Mouse (Mus musculus): ENCODE results near the gene Wnt7b. TPM values are rescaled to one million over a fixed set of nuclear protein-coding genes. Genes with fewer than 3 reads are reported as not detected.

Wnt7b gene
- total RNA-seq, 2 experiments from 2014 or later, result 0.48 to 0.50 TPM

DNA sequence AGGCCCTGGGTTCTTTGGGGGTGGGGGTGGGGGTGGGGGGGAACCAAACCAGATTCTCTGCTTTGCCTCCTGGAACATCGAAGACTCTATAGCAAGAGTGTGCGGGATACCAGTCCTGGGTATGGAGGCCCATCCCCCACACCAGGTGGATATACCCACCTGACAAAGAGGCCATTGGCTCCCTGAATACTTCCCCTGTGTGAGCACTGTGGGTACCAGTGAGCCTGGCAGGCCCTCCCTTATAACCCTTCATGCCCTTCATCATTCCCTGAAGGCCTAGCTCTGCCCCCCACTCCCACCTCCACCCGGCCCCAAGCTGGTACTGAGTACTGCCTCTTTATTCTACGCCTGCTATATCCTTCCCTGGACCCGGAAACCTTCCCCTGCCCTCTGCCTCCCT is 19.7 kb upstream of the Wnt7b start:
- DNase-seq (ENCODE audit: low spot score in 2 of 2), result no peak

DNA sequence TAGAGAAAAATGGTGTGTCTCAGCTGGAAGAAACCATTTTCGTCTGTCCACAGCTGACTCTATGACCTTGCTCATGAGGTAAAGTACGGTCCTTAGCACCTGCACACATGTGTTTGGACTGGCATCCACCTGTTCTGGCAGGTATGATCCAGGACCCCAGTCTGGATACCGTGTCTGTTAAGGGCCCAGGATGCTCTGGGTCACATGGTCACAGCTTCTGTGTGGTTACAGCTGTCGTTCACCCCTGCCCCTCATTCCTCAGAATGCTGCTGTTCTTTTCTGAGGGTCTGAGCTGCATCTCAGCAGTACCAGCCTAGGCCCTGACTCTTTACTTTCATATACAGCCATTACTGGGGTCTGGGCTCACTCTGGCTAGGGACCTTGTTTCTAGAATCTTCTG is 18.9 kb upstream of the Wnt7b start:
- no peak for DNase-seq (ENCODE audit: low spot score in 2 of 2)

DNA sequence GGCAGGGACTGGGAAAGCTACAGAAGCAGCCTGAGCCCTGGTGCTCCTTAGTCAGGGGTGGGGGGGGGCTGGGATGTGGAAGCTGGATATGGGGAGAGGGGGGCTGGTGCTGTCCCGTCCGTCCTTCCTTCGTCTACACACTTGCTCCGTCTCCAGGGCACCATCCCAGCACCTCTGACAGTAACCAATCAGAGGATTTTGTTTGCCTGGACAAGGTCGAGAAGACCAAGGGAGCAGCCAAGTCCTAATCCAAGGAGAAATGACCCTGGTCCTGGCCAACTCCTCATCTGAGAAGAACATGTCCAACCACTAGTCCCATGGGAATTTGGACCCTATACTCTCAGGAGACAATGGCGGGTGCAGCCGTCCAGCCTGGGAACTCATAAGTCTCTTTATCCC is 18.4 kb upstream of the Wnt7b start:
- DNase-seq (ENCODE audit: low spot score in 2 of 2), result no peak

DNA sequence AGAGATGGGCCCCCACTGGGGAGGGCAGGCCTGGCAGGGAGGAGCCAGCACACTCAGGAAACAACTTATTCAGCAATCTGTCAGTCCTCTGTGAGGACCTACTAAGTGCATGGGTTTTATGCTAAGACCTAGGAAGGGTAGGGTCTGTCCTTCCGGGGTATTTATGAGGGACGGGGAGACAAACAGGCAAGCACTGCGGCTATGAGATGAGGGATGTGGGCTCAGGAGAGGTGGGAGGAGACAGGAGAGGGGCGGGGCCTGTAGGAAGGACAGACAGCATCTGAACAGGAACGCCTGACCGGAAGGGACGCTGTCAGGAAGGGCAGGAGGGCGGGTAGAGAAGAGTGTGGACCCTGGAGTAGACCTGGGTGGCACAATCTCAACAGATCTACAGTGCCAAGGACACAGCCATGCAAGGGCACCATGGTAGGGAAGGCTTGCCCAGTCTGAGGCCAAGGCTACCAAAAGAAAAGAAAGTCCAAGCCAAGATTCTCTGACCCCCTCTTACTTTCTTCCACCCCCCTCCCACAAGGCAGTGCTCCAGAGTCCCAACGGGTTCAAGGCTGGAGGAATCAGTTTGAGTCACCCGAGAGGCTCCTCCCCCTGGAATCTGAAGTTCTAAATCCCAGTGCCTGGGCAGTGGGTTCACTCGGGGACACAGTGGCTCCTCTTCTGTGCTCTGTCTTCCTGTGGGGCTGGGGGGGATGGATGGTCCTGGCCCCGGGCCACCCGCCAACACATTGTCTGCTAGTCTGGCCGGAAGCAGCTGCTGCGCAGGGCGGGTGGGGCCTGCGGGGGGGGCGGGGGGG is 17.8 kb upstream of the Wnt7b start:
- DNase-seq (ENCODE audit: low spot score in 2 of 2), result peak; percentile 70 to 71

DNA sequence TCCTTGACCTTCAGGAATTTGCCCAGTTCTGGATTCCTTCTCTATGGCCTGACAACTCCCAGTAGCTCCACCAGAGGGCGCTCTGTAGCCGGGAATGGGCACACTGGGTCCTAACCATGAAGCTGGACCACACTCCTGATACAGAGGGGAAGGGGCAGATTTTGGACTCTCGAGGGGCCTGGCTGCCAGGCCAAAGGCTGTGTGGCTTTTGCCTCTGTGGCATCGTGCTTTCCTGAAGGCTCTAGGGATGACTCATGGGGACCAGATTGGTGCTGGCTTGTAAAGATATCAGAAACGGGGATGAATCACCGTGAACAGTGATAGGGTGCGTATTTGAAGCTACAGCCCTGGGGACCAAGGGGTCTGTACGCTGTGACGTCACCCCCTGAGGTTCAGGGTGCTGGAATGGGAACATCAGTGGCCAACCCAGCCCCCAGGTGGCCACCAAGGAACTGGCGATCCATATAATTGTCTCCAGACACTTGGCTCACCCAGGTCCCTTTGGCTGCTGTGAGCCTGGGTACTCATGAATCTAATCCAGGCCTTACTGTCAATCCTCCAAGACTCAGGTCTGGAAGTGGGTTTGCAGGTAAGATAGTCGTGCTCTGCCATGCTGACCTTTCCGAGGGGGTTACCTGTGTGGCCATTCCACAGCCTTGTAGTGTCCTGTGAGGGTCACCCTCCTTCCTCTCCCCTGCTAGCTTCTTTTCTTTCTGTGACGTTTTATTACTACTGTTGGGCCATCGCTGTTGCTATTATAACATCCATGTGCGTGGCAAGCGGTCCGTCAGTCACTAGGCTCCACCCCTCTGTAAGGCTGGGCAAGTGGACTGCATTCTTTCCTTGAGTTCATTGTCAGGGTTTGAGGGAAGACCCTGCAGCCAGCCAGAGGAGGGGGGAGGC is 17.0 kb upstream of the Wnt7b start:
- DNase-seq (ENCODE audit: low spot score in 2 of 2), result peak; percentile 83 to 88

DNA sequence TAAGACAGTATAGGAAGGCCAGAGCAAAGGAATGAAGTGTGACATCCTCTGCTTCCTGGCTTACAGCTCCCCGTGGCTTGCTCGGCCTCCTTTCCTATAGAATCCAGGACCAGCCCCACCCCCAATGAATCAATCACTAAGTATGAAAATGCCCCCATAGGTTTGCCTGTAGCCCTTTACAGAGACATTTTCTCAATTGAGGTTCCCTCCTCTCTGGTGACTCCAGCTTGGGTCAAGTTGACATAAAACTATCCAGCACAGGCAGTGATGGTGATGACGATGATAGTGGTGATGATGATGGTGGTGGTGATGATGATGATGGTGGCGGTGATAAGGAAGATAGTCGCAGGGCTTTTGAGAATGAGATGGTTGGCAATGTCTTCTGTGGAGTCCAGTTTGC is 16.2 kb upstream of the Wnt7b start:
- no peak for DNase-seq (ENCODE audit: low spot score in 2 of 2)

DNA sequence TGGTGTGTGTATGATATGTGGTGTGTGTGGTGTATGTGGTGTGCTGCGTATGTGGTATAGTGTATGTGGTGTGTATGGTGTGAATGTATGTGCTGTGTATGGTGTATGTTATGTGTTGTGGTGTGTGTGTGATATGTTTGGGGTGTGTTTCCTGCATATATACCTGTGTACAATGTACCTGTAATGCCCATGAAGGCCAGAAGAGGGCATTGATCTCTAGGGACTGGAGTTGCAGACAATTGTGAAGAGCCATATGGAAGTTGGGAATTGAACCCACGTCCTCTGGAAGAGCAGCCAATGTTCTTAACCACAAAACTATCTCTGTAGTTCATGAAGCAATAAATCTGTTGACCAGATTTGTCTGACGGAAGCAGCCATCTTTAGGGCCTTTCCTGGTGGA is 15.1 kb upstream of the Wnt7b start:
- DNase-seq (ENCODE audit: low spot score in 2 of 2), result no peak

DNA sequence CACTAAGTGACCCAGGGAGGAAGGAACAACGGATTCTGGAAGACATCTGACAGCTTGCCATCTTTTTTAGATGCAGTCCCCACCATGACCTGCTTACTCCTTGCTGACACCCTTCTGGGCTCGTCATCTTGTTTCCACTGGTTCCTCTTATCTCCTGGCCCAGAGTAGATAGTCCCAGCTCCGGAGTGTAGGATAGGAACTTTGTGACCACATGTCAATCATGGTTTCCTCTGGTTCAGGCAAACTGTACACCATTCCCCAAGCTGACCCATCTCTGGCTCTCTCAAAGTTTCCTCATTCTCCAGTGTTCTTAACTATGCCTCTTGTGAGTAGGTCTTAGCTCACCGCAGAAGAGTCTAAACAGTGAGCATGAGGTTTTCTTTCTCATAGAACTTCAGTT is 10.4 kb upstream of the Wnt7b start:
- no peak for DNase-seq (ENCODE audit: low spot score in 2 of 2)

DNA sequence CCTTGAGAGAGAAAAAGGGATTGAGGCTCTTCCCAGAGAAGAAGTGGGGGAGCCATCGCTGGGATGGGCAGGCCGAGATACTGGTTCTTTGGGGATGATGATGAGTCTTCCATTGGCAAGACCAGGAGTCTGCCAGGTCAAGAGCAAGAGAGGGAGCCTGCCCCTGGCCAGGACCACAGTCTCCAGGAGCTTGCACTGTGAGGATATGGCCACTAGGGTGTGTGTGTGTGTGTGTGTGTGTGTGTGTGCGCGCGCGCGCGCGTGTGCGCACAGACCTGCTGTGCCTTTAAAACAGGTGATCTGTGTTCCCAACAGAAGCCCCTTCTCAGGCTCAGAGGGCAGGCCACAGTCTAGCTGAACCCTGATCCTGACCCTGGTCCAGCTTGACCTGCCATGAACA is 8.6 kb upstream of the Wnt7b start:
- DNase-seq (ENCODE audit: low spot score in 2 of 2), result no peak

DNA sequence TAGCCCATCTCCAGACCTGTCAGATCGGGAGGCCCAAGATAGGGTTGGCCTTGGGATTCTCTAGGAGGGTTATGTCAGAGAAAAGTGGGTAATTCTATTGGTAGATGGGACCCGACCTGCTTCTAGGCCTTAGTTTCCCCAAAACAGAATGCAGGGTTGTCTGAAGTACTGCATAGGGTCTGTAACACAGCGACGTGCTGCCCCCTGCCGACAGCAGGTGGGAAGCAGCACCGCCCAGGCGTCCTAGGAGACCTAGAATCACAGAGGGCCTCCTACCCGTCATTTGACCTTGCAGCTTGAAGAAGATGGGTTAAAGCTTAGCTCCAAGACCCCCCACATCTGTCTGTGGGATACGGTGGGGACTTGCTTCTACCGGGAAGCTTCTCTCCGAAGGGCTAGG is 1.2 kb upstream of the Wnt7b start:
- peak; percentile 71 to 78 for DNase-seq (ENCODE audit: low spot score in 2 of 2)

DNA sequence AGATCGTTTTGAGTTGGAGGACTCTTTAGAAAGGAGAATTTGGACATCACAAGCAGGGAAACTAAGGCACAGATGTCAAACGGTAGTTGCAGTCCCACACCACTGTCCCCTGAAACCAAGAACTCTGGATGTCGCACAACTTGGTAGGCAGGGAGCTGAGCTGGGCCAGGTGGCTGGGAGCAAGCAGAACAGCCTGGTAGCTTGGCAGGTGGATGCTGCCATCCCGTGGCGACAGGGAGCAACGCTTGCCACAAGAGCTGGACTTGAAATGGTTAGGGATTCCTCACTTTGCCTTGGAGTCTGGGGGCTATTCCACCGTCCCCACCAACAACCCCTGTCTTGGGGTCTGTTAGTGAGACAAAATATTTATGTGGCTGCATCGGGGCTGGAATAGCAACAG is 751 bp upstream of the Wnt7b start:
- DNase-seq (ENCODE audit: low spot score in 2 of 2), result peak; percentile 64 to 71

DNA sequence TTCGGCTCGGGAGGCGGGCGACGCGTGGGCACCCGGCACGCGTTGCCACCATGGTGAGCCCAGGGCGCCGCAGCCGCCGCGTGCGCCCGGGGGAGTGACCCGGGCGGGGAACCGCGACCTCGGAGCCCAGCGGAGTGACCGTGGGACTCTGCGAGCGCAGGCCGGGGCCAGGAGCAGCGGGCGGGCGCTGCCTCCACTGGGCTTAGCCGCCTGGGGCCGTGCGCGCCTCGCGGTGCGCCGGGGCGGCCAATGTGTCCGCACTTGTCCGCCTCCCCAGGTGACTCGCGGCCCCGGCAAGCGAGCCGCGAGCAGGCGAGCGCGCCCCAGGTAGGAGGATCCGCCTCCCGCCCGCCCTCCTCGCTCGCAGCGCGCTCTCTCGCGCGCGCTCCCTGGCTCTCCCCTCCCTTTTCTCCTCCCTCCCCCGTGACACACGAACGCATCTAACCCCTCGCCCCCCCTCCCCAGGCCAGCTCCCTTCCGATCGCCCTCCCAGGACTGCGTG is 659 bp downstream of the Wnt7b start:
- DNase-seq (ENCODE audit: low spot score in 2 of 2), result peak in 1 of 2 experiments; percentile 24

DNA sequence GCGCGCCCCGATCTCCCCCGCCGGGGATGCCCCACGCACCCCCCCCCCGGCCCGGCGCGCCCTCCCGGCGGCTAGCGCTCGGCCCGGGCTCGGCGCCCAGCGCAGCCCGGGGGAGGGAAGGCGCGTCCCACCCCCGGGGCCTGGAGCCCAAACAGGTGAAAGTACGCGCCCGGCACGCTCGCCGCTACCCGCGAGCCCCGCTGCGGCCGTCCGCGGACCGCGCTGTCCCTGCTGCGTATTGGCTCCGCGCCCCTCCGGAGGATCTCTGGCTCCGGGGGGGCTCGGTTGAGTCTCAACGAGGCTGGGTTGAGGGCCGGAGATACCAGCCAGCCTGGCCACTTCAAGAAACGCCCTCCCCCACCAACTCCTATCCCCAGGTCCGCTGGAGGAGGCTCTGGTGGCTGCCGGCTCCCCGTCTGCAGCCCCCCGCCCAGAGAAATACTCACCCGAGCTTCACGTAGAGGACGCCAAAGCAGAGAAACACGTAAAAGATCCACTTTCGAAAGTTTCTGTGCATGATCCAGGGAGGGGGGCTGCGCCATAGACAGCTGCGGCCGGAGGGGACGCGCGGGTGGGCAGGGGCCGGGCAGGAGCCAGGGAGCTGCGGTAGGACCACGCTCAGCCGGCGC is 1.2 kb downstream of the Wnt7b start:
- DNase-seq (ENCODE audit: low spot score in 2 of 2), result peak in 1 of 2 experiments; percentile 17

DNA sequence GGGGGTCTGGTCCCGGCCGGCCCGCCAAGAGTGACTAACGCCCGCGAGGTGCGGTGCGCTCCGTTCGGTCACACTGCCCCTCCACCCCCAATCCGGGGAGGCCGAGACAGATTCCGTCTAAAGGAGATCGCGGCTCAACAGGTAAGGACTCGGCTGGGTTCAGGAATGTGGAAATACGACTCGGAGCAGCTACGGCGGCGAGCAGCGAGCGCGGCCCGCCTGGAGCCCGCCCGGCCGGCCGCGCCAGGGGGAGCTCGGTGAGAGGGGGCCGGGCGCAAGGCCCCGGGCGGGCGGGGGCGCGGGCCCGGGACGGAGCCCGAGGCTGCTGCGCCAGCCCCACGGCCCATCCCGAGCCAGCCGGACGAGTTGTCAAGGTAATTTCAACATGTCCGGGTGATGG is 1.8 kb downstream of the Wnt7b start:
- DNase-seq (ENCODE audit: low spot score in 2 of 2), result no peak

DNA sequence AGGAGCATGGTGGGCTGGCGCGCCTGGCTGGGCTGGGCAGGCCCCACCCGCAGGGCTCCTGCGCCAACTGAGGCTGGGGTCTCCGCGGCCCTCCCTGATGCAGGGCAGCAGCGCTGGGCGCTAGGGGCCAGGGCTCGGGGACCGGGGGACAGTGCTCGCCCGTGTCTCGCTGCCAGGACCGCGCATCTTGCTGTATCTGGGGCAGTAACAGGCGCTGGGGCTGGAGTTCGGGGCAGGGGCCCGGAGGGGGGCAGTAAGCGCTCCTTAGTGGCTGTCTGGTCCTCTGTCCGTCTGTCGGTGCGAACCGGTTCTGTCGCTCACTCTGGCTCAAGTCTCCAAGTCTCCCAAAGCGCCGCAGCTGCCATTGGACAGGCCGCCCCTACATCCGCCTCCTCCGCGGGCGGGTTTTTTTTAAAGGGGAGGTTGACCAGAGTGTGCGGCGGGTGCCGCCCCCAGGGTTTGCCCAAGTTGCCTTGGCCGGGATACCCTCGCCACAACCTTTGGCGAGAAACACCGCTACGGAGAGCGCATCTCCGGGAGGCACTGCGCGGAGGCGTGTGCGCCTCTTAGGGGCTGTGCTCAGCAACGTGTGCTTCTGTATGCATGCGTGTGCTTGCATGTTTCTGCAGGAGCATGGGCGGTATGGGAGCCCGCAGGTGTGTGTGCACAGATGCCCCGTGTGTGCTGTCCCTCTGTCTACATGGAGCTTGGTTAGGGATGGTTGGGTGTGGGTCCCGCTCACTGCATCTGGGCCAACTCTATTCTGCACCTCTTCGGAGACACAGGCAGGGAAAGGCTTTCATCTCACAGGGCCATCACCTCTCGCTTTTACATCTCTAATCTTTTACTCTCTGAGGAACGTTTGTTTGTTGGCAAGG is 4.5 kb downstream of the Wnt7b start:
- DNase-seq (ENCODE audit: low spot score in 2 of 2), result no peak

DNA sequence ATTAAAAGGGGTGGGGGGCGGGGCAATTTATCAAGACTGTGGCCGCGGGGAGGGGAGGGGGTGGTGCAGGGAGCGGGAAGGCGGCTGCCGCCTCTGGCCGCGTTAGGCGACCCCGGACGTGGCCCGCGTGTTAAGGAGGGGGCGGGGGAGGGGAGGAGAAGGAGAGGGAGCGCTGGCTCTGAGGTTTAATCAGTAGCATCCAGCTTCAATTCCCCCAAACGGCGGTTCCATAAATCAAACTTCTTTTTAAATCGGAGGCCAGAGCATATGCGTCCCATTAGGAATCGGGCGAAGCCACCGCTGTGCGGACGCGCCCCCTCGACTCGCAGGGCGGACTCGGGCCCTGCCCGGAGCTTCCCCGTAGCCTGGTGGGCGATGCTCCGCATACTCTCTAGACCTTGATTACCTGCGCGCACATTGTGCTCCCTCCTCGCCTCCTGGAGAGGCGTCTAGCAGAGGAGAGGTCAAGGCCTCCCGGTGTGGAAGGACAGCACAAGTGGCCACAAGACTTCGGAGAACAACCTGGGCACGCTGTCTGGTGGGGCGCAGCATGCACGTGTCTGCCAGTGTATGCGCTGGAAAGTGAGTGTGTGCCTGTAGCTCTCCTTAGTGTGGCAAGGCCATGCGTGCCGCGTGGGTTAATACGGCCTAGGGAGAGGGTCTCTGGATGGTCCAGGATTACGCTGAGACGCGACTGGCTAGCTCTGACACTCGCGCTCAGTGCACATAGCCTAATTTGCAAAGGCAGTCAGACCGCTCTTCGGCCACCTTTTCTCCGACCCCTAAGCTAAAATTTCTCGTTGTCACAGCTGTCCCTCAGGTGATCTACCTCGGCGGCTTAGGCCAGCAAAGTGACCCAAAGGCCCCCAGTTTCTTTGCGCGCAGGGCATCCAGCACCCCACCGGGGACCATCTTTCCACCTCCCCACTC is 5.5 kb downstream of the Wnt7b start:
- no peak for DNase-seq (ENCODE audit: low spot score in 2 of 2)

DNA sequence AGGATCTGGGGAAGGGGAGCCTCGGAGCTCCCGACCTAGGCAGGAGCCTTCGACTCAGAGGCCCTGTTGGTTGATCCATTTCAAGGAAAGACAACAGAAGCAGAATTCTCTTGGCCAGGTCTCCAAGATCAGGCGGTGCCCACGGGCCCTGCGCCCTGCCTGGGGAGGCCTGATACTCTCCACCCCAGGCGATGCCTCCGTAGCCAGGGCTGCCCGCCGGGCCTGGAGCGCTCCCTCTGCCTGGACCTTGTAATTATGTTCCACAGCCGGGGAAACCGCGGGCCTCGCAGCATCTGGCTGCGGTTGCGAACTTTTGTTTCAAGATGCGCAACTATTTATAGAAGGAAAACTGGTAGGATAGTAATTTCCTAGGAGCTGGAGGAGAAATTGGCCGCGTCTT is 6.2 kb downstream of the Wnt7b start:
- no peak for DNase-seq (ENCODE audit: low spot score in 2 of 2)

DNA sequence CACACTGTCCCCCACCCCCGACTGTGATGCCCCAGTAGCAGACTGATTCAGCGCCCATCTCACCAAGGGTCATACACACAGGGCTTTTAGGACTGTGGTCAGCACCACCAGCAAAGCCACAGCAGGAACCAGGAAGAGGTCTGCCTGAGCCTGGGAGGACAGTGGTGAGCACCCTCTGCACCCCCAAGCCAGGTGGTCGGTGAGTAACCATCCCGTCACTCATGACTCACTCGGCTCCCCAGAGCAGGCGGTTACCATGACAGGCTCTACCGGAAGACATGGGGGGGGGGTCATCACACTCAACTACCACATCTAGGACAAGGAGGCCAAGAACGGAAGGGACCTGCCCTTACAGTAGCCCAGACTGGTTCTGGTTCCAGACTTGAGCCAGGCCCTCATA is 7.7 kb downstream of the Wnt7b start:
- DNase-seq (ENCODE audit: low spot score in 2 of 2), result no peak

DNA sequence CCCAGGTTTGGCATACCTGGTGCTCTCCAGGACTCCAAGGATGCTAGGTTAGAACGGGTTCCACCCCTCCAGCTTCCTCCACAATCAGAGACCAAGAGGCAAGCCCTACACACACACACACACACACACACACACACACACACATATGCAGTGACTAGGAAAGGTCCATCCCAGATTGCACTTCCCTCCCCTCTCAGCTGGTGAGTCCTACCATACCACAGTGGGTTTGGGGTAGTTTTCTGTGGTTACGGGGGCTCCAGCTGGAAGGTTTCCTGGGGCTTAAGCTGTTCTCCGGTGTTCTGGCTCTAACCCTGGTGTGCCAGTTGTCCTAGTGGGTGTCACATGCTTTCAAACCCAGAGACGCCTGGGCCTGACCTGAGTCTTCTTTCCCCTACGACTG is 8.2 kb downstream of the Wnt7b start:
- DNase-seq (ENCODE audit: low spot score in 2 of 2), result no peak

All from adrenal gland, adult 18-20 months (tissue).